Mouse (Mus musculus): Measurements from ENCODE around the gene Mrnip. TPM values are rescaled to one million over a fixed set of nuclear protein-coding genes. Genes with fewer than 3 reads are reported as not detected.

The Mrnip gene
- polyA plus RNA-seq, 1 experiment, result 7.8 TPM

DNA sequence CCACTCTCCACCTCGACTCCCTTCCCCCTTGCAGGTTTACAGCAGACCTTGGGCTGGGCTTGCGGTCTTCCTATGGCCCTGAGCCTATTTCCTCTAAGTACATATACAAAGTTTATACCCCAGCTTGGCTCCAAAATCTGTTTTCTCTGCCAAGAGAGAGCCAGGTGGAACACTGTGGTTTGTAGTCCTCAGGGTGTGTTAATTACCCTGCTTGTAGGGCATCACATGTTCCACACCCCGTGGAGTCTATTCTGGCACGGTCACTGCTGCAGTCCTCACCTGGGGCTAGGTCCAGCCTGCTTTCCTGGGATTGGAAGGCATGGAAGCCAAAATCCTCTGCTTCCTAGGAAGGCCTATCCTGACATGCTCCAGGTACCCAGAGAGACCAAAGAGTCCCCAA is 53.5 kb downstream of the Mrnip start:
- Histone ChIP-seq H3K79me2 (ENCODE audit: control insufficient read depth, insufficient read depth) (peaks cover 23% of the 10 kb centered on the region), H3K4me2 (ENCODE audit: low read depth) (peak overlapping the region; percentile 93), H3ac (ENCODE audit: control insufficient read depth, insufficient read length) (no peak overlapping the region), H3K4me3 (peak overlapping the region; percentile 72), H3K36me3 (ENCODE audit: control insufficient read depth, insufficient read depth) (peaks cover 10% of the 10 kb centered on the region), H3K27me3 (ENCODE audit: control insufficient read depth, insufficient read depth, insufficient read length) (no peaks in the 10 kb centered on the region)
- TF ChIP-seq TCF12 (IDR thresholded peaks at IDR 0.05; ENCODE audit: insufficient read depth, poor library complexity, severe bottlenecking), result no peak
- TF ChIP-seq POLR2A (IDR thresholded peaks at IDR 0.05; ENCODE audit: insufficient read length, low read depth), result no peak
- TF ChIP-seq MYOD1 (IDR thresholded peaks at IDR 0.05; ENCODE audit: control insufficient read depth in 1 of 3, insufficient read length in 2 of 3, low read depth in 2 of 3), result no peak
- no peak for TF ChIP-seq MAX (IDR thresholded peaks at IDR 0.05; ENCODE audit: low read depth)
- no peak for TF ChIP-seq E2F4 (IDR thresholded peaks at IDR 0.05; ENCODE audit: insufficient read depth)
- no peak for TF ChIP-seq REST (IDR thresholded peaks at IDR 0.05; ENCODE audit: insufficient read depth, insufficient read length)
- TF ChIP-seq POLR2AphosphoS2 (IDR thresholded peaks at IDR 0.05; ENCODE audit: insufficient read length, low read depth), result no peak

DNA sequence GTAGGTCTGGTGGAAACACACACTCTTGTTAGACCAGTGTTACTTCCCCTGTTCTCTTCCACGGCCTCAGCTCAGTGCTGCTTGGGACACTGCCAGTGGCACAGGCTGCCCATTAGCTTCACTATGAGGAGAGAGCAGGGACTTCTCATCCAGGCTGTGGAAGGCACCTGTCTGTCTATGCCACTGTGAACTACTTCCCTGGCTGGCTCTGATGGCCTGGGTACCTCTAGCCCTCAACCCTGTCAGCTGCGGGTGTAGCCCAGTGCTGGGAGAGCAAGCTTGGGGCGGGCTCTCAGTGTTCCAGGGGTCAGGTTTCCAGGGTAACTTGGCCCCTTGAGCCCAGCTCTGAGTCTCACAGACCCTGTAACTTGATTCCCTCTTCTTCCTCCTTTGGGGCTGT is 54.5 kb downstream of the Mrnip start:
- Histone ChIP-seq H3K79me2 (ENCODE audit: control insufficient read depth, insufficient read depth) (peaks cover 23% of the 10 kb centered on the region), H3K27me3 (ENCODE audit: control insufficient read depth, insufficient read depth, insufficient read length) (no peaks in the 10 kb centered on the region), H3K4me2 (ENCODE audit: low read depth) (peak overlapping the region; percentile 5), H3ac (ENCODE audit: control insufficient read depth, insufficient read length) (no peak overlapping the region), H3K4me3 (no peak overlapping the region), H3K36me3 (ENCODE audit: control insufficient read depth, insufficient read depth) (peaks cover 14% of the 10 kb centered on the region)
- TF ChIP-seq POLR2AphosphoS2 (IDR thresholded peaks at IDR 0.05; ENCODE audit: insufficient read length, low read depth) (peak; percentile 43), SRF (IDR thresholded peaks at IDR 0.05; ENCODE audit: control insufficient read depth, insufficient read length, low read depth) (no peak), REST (IDR thresholded peaks at IDR 0.05; ENCODE audit: insufficient read depth, insufficient read length) (no peak), MYOG (IDR thresholded peaks at IDR 0.05; ENCODE audit: control insufficient read depth in 1 of 3, insufficient read depth in 1 of 3, insufficient read length in 2 of 3, low read depth in 2 of 3) (no peak), TCF3 (IDR thresholded peaks at IDR 0.05; ENCODE audit: insufficient read length, low read depth) (no peak), MYOD1 (IDR thresholded peaks at IDR 0.05; ENCODE audit: control insufficient read depth in 1 of 3, insufficient read length in 2 of 3, low read depth in 2 of 3) (no peak), POLR2A (IDR thresholded peaks at IDR 0.05; ENCODE audit: insufficient read length, low read depth) (no peak)

DNA sequence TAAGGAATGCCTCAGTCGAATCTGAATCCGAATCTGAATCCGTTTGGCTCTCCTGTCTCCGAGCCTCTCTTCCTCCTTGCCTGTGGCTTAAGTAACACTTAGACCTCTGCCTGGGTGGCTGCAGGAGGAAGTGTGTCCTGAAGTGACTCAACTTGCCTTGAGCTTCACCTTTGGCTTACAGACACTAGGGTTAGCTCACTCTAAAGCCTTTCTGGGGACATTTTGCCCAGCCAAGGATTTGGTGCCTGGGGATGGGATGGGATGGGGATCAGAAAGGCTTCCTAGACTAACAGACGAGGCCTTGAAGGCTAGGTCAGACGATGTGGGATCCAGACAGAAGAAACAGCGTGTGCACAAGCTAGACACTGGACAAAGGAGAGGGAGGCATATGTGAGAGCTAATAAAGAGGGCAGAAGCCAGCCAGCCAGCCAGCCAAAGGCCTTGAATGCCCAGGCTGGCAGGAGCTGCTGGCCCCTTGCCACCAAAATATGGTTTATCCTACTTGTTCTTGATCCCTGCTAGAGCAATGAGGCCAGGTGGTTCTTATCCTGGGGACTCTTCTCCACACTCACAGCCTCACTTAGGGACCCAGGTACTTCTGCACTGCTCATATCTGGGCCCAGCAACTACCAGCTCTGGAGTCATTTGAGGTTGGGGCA is 55.1 kb downstream of the Mrnip start:
- Histone ChIP-seq H3K27me3 (ENCODE audit: control insufficient read depth, insufficient read depth, insufficient read length) (no peaks in the 10 kb centered on the region), H3K36me3 (ENCODE audit: control insufficient read depth, insufficient read depth) (peaks cover 17% of the 10 kb centered on the region), H3ac (ENCODE audit: control insufficient read depth, insufficient read length) (no peak overlapping the region), H3K79me2 (ENCODE audit: control insufficient read depth, insufficient read depth) (peaks cover 23% of the 10 kb centered on the region), H3K4me3 (no peak overlapping the region), H3K4me2 (ENCODE audit: low read depth) (peak overlapping the region; percentile 5)
- TF ChIP-seq MYOG (IDR thresholded peaks at IDR 0.05; ENCODE audit: control insufficient read depth in 1 of 3, insufficient read depth in 1 of 3, insufficient read length in 2 of 3, low read depth in 2 of 3), result no peak
- no peak for TF ChIP-seq SRF (IDR thresholded peaks at IDR 0.05; ENCODE audit: control insufficient read depth, insufficient read length, low read depth)
- no peak for TF ChIP-seq E2F4 (IDR thresholded peaks at IDR 0.05; ENCODE audit: insufficient read depth)
- no peak for TF ChIP-seq TCF3 (IDR thresholded peaks at IDR 0.05; ENCODE audit: insufficient read length, low read depth)
- no peak for TF ChIP-seq MYOD1 (IDR thresholded peaks at IDR 0.05; ENCODE audit: control insufficient read depth in 1 of 3, insufficient read length in 2 of 3, low read depth in 2 of 3)
- TF ChIP-seq POLR2A (IDR thresholded peaks at IDR 0.05; ENCODE audit: insufficient read length, low read depth), result no peak
- no peak for TF ChIP-seq USF1 (IDR thresholded peaks at IDR 0.05; ENCODE audit: low read depth)
- TF ChIP-seq POLR2AphosphoS2 (IDR thresholded peaks at IDR 0.05; ENCODE audit: insufficient read length, low read depth), result no peak
- TF ChIP-seq MAX (IDR thresholded peaks at IDR 0.05; ENCODE audit: low read depth), result no peak
- no peak for TF ChIP-seq TCF12 (IDR thresholded peaks at IDR 0.05; ENCODE audit: insufficient read depth, poor library complexity, severe bottlenecking)
- TF ChIP-seq REST (IDR thresholded peaks at IDR 0.05; ENCODE audit: insufficient read depth, insufficient read length), result no peak
- TF ChIP-seq CEBPB (IDR thresholded peaks at IDR 0.05; ENCODE audit: insufficient read depth, poor library complexity, severe bottlenecking), result no peak

DNA sequence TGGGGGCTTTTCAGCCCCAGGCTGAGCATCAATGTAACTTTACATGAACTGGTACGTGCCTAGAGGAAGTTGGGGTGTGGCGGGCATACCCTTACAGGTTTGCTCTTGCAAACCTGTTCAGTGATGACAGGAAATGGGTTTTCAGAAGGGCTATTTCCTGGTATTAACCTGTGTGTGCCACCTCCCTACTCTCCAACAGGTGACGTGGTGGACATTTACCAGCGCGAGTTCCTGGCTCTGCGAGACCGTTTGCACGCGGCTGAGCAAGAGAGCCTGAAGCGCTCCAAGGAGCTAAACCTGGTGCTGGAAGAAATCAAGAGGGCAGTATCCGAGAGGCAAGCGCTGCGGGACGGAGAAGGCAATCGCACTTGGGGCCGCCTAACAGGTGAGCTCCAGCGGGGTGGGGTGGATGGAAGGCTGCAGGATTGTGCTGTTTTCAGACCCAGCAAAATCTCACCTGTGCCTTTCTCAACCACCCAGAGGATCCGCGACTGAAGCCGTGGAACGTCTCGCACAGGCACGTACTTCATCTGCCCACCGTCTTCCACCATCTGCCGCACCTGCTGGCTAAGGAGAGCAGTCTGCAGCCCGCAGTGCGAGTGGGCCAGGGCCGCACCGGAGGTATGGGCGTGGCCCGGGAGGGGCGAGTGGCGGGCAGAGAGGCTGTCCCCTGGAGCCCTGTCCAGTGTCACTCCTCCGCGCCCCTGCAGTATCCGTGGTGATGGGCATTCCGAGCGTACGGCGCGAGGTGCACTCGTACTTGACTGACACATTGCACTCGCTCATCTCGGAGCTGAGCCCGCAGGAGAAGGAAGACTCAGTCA is 56.4 kb downstream of the Mrnip start:
- Histone ChIP-seq H3K4me2 (ENCODE audit: low read depth) (no peak overlapping the region), H3K27me3 (ENCODE audit: control insufficient read depth, insufficient read depth, insufficient read length) (no peaks in the 10 kb centered on the region), H3K4me3 (no peak overlapping the region), H3K79me2 (ENCODE audit: control insufficient read depth, insufficient read depth) (peaks cover 21% of the 10 kb centered on the region), H3ac (ENCODE audit: control insufficient read depth, insufficient read length) (no peak overlapping the region), H3K36me3 (ENCODE audit: control insufficient read depth, insufficient read depth) (peaks cover 21% of the 10 kb centered on the region)
- no peak for TF ChIP-seq MAX (IDR thresholded peaks at IDR 0.05; ENCODE audit: low read depth)
- no peak for TF ChIP-seq MYOD1 (IDR thresholded peaks at IDR 0.05; ENCODE audit: control insufficient read depth in 1 of 3, insufficient read length in 2 of 3, low read depth in 2 of 3)
- no peak for TF ChIP-seq MYOG (IDR thresholded peaks at IDR 0.05; ENCODE audit: control insufficient read depth in 1 of 3, insufficient read depth in 1 of 3, insufficient read length in 2 of 3, low read depth in 2 of 3)
- no peak for TF ChIP-seq REST (IDR thresholded peaks at IDR 0.05; ENCODE audit: insufficient read depth, insufficient read length)
- TF ChIP-seq USF1 (IDR thresholded peaks at IDR 0.05; ENCODE audit: low read depth), result no peak
- TF ChIP-seq E2F4 (IDR thresholded peaks at IDR 0.05; ENCODE audit: insufficient read depth), result no peak
